Mouse (Mus musculus) E14TG2a.4 (cell line): ENCODE measurements around the gene Dnah7a.
"Not testable (repeated sequence)": the region's sequence is repeated elsewhere in the genome, so short reads cannot be mapped to it uniquely, and the experiment has no call there.

Experiments
- H3K27me3 ChIP-seq: 2 replicates; pipeline ENCODE4 v1.6.1; 2014; ENCODE audit warnings: low read length, control low read depth; ENCODE audit not compliant: insufficient read depth
- H3K36me3 ChIP-seq: 2 replicates; pipeline ENCODE4 v1.6.1; 2014; ENCODE audit warnings: low read length, control low read depth; ENCODE audit not compliant: insufficient read depth
- H3K4me1 ChIP-seq: replicated peaks from 2 replicates; pipeline ENCODE4 v1.6.1; 2014; ENCODE audit warnings: low read depth, low read length, control low read depth
- H3K4me3 ChIP-seq: replicated peaks from 2 replicates; pipeline ENCODE4 v1.5.1; 2014; ENCODE audit warnings: mild to moderate bottlenecking, low read length
- H3K9me3 ChIP-seq: 2 replicates; pipeline ENCODE4 v1.6.1; 2014; ENCODE audit warnings: low read length, control low read depth
- CTCF ChIP-seq: conservative IDR thresholded peaks from 2 replicates; pipeline ENCODE4 v1.5.1; 2014; ENCODE audit warnings: low read length
- NANOG ChIP-seq: IDR thresholded peaks from 2 replicates; pipeline ENCODE4 v1.6.1; 2014; ENCODE audit warnings: borderline replicate concordance, low read length, mixed read lengths
- POU5F1 ChIP-seq: IDR thresholded peaks from 2 replicates; pipeline ENCODE4 v1.6.1; 2014; ENCODE audit warnings: low read length, borderline replicate concordance

Gene Dnah7a

DNA sequence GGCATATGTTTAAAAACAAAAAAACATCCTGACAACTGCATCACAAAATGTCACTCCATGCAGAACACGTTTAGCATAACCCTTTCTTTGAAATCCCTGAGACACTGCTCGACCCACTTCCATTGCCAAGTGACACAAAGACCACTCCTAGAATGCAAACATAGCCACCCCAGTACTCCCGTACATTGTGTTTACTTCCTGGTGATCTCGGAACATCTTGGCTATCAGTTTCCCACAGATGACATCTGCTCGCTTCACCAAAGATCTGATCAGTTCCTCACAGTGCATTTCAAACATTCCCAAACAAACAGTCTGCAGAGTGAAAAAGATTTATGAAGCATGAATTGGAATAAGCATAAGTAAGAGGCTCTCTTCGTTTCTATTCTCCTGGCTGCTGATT is 76.6 kb downstream of the Dnah7a start:
- no peaks in the 10 kb centered on the region for H3K9me3 ChIP-seq
- TF ChIP-seq NANOG, result no peak
- TF ChIP-seq CTCF, result no peak
- no peak for TF ChIP-seq POU5F1
- no peaks in the 10 kb centered on the region for H3K36me3 ChIP-seq
- H3K27me3 ChIP-seq, result no peaks in the 10 kb centered on the region
- no peak overlapping the region for H3K4me3 ChIP-seq
- peaks cover 4% of the 10 kb centered on the region for H3K4me1 ChIP-seq

GRCm38 (mm10) chr1:53613486-53613885 is 93.1 kb downstream of the Dnah7a start:
- Histone ChIP-seq H3K9me3 (peaks cover 48% of the 10 kb centered on the region), H3K27me3 (no peaks in the 10 kb centered on the region), H3K36me3 (no peaks in the 10 kb centered on the region), H3K4me3 (peak overlapping the region; percentile 59), H3K4me1 (no peaks in the 10 kb centered on the region)
- TF ChIP-seq NANOG (no peak), CTCF (no peak), POU5F1 (no peak)

DNA sequence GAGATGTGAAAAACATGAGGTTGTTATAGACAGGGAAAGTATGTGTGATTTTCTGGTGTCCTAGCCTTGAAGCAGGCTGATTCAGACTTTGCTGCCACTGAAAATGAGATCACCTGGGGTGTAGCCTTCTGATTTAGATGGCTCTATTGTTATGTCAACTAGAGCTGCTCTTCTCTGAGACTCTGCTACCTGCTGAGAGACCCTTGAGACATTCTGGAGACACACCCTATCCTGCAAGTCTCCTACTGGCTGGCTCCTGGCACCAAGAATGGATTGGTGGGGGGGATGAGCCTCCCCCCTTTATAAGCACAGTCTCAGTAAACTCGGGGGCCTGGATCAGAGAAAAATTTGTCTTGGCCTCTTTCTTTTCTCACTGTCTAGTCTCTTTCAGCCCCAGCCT is 125.3 kb downstream of the Dnah7a start:
- TF ChIP-seq NANOG (peak; percentile 96), POU5F1 (peak; percentile 22; the same call in 1 of the 2 replicates)
- not testable (repeated sequence) for H3K9me3 ChIP-seq, H3K36me3 ChIP-seq, H3K4me3 ChIP-seq, H3K27me3 ChIP-seq
- peaks cover 21% of the 10 kb centered on the region for H3K4me1 ChIP-seq

DNA sequence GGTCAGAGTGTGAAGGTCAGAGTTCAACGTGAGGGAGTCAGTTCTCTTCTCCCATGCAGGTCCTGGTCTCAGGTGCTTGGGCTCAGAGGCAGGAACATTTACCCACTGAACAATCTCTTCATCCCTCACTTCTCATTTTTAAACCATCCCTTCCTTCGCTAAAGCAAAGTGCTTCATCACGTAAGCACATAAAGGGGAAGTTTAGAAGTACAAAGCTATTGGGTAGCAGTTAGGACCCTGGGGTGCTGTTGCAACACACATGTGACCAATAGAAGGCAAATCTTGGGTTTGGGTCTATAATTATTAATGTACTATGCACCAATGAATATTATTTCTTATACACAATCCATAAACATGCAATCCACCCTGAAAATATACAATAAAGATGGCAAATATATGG is 148.7 kb downstream of the Dnah7a start:
- H3K4me1 ChIP-seq, H3K4me3 ChIP-seq, H3K27me3 ChIP-seq, H3K36me3 ChIP-seq: not testable (repeated sequence)
- H3K9me3 ChIP-seq, result peaks cover 17% of the 10 kb centered on the region

- H3K4me1 ChIP-seq, H3K9me3 ChIP-seq, H3K36me3 ChIP-seq, H3K4me3 ChIP-seq, H3K27me3 ChIP-seq: not testable (repeated sequence)
These were observed 159.6 kb downstream of the Dnah7a start for GRCm38 (mm10) chr1:53547018-53547417.

DNA sequence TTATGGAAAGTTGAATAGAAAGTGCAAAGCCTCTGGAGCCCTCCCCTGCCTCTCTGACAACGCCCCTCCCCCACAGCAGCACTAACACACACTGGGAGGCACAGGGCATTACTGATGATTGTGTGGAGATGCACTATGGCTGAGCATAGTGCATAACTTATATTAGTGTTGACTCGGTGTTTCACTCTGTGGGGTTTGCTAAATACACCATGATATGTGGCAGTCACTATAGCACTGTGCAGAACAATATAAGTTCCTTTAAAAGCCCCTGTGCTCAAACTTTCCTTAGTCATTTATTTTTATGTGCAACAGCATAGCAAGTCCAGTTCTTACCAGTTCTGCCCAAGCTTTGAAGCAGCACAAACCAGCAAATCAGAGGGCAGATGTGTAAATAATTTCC is 168.2 kb downstream of the Dnah7a start:
- not testable (repeated sequence) for H3K4me1 ChIP-seq, H3K9me3 ChIP-seq, H3K4me3 ChIP-seq, H3K36me3 ChIP-seq, H3K27me3 ChIP-seq

DNA sequence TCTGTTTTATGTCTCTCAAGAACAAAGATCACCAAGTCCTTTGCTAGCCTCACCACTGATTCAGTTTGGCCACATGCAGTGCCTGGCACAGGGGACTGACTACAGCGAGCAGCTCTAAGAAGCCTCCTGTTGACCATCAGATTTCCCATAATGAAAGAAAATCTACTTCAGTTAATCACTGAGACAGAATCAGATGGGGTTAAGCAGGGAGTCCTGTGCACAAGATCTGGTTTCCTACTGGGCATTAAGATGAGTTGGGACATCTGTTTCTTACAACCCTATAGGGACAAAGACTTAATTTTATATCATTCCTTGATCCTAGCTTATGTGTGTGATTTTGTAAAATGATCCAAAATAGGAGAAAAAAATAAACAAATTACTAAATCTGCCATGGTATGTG is 171.8 kb downstream of the Dnah7a start:
- not testable (repeated sequence) for H3K27me3 ChIP-seq, H3K36me3 ChIP-seq, H3K4me3 ChIP-seq, H3K4me1 ChIP-seq
- peaks cover 26% of the 10 kb centered on the region for H3K9me3 ChIP-seq

- not testable (repeated sequence) for H3K4me3 ChIP-seq, H3K27me3 ChIP-seq, H3K4me1 ChIP-seq, H3K36me3 ChIP-seq
- peaks cover 37% of the 10 kb centered on the region for H3K9me3 ChIP-seq
These were observed 180.6 kb downstream of the Dnah7a start for GRCm38 (mm10) chr1:53526021-53526420.

DNA sequence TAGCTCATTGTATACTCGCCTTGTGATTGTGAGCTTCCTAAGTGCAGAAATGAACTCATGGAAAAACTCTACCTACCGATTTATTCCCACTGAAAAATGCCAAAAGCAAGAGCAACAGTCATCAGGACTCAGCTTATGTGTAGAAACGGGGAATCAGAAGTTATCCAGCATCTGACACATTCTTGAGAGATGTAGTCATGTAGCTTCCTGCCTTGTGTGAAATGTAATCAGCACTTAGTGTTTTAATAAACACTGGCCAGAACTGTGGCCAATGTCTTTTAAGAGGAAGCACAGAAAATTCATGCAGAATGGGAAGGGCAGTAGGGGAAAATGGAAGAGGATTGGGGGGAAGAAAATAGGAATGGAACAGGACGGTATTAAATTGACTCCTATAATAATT is 232.9 kb downstream of the Dnah7a start:
- Histone ChIP-seq H3K4me3 (no peak overlapping the region), H3K36me3 (no peaks in the 10 kb centered on the region), H3K27me3 (no peaks in the 10 kb centered on the region), H3K4me1 (no peaks in the 10 kb centered on the region), H3K9me3 (no peaks in the 10 kb centered on the region)
- TF ChIP-seq NANOG, result no peak
- no peak for TF ChIP-seq CTCF
- TF ChIP-seq POU5F1, result no peak

GRCm38 (mm10) chr1:53472084-53472483 is 234.5 kb downstream of the Dnah7a start:
- H3K36me3 ChIP-seq, H3K4me3 ChIP-seq, H3K9me3 ChIP-seq, H3K27me3 ChIP-seq, H3K4me1 ChIP-seq: not testable (repeated sequence)
